Mouse (Mus musculus) lung, adult 2 months (tissue): ENCODE data around the gene Igsf3. TPM values are rescaled to one million over a fixed set of nuclear protein-coding genes. Genes with fewer than 3 reads are reported as not detected.
"Not testable (repeated sequence)": the region's sequence is repeated elsewhere in the genome, so short reads cannot be mapped to it uniquely, and the experiment has no call there.

Experiments
- DNase-seq: peaks from one replicate; pipeline ENCODE4 v3.0.0; 2022
- H3K4me1 ChIP-seq: fragments of 200-500 bp; 2 replicates; pipeline ENCODE4 v1.6.1; 2011; ENCODE audit warnings: low read length; ENCODE audit not compliant: control insufficient read depth, insufficient read depth
- H3K4me3 ChIP-seq: fragments of 200-500 bp; replicated peaks from 2 replicates; pipeline ENCODE3; 2011; ENCODE audit warnings: low read depth, mild to moderate bottlenecking, control low read depth, low read length; ENCODE audit errors: extremely low read depth
- CTCF ChIP-seq: fragments of 200-500 bp; IDR thresholded peaks from 2 replicates; pipeline ENCODE4 v1.5.1; 2011; ENCODE audit warnings: mild to moderate bottlenecking, low read length, control low read depth; ENCODE audit not compliant: insufficient read depth
- POLR2A ChIP-seq: fragments of 200-500 bp; IDR thresholded peaks from 2 replicates; pipeline ENCODE4 v1.6.1; 2011; ENCODE audit warnings: low read depth, mild to moderate bottlenecking, control low read depth, low read length, borderline replicate concordance; ENCODE audit errors: extremely low read depth
- WGBS: fragments of 180-500 bp; shearing (Covaris S2); methylation state at CpG from one replicate; pipeline ENCODE4 v1.1.7; 2018; 5-methylcytosine and 5-hydroxymethylcytosine counted together
- polyA plus RNA-seq: library from polyadenylated mRNA; depleted of rRNA; stranded (reverse); fragments of >200 nt; gene quantifications from 2 replicates; pipeline ENCODE4 v1.2.3, GENCODE M21; 2012

The Igsf3 gene
- polyA plus RNA-seq, 1 experiment: 7.3 TPM

DNA sequence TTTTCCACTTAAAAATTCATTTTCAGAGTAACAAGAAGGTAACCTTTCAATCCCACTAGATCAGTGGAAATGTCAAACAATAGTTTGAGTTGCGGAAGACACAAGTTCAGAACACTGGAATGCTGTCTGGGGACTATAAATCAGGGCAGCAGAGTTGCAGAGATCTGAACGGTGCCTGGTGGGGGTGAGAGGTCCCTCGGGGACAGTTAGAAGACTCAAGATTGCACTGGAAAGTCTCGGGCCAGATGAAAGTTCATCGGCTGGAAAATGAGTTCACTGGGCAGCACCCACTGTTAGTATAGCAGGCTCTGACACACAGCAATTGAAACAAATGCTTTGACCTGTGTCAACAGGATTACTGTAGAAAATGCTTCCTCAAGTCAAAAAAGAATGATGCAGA lies 24.6 kb downstream of the Igsf3 start:
- Histone ChIP-seq H3K4me3 (no peak overlapping the region), H3K4me1 (peaks cover 5% of the 10 kb centered on the region)
- TF ChIP-seq POLR2A (no peak), CTCF (no peak)
- 46% methylated on average over 5 of the region's 5 CpGs for WGBS
- DNase-seq: no peak

DNA sequence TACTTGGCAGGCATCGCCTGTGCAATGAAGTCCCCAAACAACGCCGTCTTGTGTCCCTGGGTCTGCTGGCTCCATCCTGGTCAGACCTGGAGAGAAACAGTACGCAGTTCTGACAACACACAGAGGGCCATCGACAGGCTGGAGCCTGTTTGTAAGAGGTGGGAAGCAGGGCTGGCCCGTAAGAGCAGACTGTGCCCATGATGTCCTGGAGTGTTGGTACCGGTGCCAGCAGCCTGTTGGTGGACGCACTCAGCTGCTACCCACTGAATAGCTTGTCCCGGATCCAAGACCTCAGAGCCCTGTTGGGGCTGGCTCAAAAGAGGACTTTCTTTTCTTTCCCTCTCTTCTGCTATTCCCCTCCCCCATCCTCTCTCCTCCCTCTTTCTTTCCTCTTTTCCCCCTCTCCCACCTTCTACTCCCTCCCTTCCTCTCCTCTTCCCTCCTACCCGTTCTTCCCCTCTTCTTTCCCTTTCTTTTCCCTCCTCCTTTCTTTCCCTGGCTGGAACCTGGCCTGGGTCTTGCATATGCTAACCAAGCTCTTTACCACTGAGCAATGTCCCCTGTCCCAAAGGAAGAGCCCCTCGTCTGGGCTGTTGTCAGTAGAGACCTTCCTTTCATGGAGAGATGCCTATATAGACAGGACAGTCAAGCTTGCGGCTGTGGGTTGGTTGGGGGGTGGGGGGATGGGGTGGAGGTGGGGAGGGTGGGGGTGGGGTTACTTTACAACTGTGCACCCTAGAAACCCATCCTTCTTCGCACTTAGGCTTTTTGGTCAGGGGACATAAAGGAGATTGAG lies 27.9 kb downstream of the Igsf3 start:
- TF ChIP-seq POLR2A (no peak), CTCF (no peak)
- Histone ChIP-seq H3K4me1 (peaks cover 3% of the 10 kb centered on the region), H3K4me3 (no peak overlapping the region)
- DNase-seq: no peak
- 57% methylated on average over 13 of the region's 13 CpGs for WGBS

DNA sequence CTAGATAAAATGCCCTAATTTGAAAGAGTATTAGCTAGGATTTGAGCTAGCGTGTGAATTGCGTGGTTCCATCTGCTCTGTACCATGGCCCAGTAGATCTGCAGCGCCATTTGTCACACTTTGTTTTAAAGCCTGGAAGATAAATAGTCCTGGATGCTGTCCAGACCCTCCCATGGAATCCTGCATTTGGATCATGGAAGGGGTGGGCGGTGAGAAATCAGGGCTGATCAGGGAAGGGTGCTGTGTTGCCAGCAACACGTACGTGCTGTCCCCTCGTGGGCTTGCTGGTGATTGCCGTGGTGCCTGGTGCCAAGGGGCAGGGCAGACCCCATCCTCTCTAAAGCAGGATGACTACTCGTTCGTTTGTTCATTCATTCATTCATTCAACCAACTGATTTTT lies 28.6 kb downstream of the Igsf3 start:
- H3K4me1 ChIP-seq: peaks cover 3% of the 10 kb centered on the region
- DNase-seq: no peak
- no peak overlapping the region for H3K4me3 ChIP-seq
- 33% methylated on average over 10 of the region's 10 CpGs for WGBS
- TF ChIP-seq CTCF (peak; percentile 12; the same call in 1 of the 2 replicates), POLR2A (no peak)

DNA sequence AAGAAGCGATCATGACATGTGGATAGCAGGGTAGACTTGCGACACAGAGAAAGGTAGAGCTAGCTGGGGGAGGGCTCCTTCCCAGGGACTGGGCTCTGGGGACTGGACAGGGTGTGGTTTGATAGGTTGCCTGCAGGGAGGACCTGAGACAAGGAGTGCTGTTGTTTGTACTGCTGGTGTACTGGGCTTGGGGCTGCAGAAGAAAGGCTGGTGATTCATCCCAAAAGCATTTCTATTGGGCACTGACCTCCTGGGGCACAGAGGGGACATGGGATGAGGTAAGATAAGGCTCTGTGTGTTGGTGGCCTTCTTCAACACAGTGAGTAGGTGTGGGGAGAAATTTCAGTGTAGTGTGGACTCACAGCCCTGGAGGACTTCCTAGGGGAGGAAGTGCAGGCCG lies 29.2 kb downstream of the Igsf3 start:
- no peak for TF ChIP-seq POLR2A
- TF ChIP-seq CTCF: no peak
- WGBS: 45% methylated on average over 3 of the region's 3 CpGs
- H3K4me1 ChIP-seq: peaks cover 3% of the 10 kb centered on the region
- no peak overlapping the region for H3K4me3 ChIP-seq
- DNase-seq: no peak

DNA sequence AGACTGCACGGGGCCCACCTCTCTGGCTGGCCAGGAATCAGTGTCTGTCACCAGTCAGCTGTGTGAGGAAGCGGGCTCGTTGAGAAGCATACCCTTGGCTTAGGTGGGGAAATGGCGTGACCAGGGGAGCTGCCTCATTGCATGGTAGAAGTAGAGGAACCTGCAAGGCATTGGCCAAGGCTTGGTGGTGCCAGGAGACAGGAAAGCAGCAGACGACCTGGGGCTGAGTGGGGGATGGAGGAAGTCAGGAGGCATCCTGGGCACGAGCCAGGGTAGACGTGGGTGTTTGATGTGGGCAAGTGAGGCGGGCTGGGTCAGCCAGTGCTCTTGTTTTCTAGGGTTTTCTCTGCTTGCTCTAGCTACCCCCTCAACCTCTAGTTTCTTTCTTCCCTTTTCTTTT lies 30.7 kb downstream of the Igsf3 start:
- 51% methylated on average over 8 of the region's 8 CpGs for WGBS
- DNase-seq: no peak
- Histone ChIP-seq H3K4me1 (peaks cover 3% of the 10 kb centered on the region), H3K4me3 (no peak overlapping the region)
- no peak for TF ChIP-seq POLR2A
- no peak for TF ChIP-seq CTCF

DNA sequence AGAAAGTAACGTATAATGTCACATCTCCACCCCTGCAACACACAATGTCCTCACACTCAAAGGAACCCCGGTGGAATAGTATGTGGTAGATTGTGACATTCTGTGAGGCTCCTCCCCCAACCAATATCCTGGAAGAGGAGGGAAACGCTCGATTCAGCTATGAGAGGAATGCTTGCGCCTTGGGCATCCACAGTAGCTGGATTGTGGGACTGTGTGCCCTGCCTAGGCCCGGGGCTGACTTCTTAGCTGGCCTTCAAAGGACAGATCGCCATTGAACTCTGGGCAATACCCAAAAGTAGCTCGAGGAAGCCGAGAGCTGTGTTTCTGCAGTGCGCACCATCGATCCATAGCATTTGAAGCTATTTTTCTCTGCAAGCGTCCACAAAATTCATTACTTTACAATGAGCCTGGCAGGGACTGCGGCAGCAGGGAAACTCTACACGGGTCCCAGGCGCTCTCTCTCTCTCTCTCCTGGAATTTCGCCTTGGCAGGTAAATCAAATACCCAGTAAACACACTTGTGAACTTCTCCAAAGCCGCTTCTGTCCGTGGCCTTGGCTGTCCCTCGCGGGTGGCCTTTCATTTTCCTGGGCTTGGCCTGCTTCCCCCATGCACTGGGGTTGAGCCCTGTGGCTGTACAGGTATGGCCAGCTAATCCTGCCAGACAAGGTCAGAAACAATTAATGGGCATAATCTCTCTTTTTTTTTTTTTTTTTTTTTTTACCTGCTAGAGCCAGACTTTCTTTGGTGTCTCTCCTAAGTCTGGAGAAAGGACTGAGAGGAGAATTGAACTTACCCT lies 32.3 kb downstream of the Igsf3 start:
- peaks cover 3% of the 10 kb centered on the region for H3K4me1 ChIP-seq
- no peak for DNase-seq
- 53% methylated on average over 20 of the region's 20 CpGs for WGBS
- no peak overlapping the region for H3K4me3 ChIP-seq
- no peak for TF ChIP-seq CTCF

DNA sequence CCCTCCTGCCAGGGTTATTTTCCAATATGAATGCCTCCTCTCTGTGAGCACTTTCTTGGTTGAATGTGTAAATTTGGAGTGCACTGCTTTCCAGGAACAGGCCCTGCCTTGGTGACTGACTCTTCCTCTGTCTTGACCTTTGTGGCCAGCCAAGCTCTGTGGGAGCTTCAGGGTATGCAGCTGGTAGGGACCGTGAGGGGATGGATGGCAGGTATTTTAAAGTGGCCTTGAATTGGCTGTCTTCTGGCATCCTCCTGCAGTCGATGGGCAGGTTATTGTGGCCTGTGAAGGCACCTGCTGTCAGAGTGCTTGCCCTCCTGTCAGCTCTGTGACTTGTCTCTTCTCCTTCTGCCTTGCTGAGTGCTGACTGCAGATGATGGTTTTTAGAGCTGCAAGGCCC lies 33.3 kb downstream of the Igsf3 start:
- 75% methylated on average over 2 of the region's 2 CpGs for WGBS
- no peak overlapping the region for H3K4me3 ChIP-seq
- peaks cover 3% of the 10 kb centered on the region for H3K4me1 ChIP-seq
- TF ChIP-seq CTCF (no peak), POLR2A (no peak)
- no peak for DNase-seq

DNA sequence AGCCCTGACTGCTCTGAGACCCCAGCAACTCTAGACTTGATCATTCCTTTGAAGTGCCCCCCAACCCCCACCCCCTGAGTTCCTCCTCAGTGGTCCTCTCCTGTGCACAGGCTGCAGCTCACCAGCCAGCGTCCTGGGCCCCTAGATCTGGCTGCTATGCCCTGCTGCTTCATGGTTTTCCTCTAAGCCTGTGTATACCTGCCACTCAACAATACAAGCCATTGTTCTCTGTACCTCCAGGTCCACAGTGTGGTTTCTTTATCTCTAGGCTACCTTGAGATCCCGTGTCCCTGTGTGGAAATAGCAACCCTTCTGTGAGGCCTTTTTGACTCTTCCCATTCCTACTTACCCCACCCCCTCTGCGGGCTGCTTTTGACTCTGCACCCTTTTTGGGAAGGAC lies 33.9 kb downstream of the Igsf3 start:
- DNase-seq: no peak
- Histone ChIP-seq H3K4me1 (no peaks in the 10 kb centered on the region; the same call in 1 of the 2 replicates), H3K4me3 (no peak overlapping the region)
- 69% methylated on average over 3 of the region's 3 CpGs for WGBS
- no peak for TF ChIP-seq CTCF
- no peak for TF ChIP-seq POLR2A

DNA sequence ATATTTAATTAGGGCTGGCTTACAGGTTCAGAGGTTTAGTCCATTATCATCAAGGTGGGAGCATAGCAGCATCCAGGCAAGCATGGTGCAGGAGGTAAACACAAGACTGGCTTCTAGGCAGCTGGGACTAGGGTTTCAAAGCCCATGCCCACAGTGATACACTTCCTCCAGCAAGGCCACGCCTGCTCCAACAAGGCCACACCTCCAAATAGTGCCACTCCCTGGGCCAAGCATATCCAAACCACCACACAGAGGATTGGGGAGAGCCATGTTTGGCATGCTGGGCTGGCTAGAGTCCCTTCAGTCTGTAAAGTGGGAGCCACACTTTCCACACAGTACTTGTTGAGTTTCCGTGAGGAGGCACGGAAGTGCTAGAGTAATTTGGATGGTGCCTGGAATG lies 34.7 kb downstream of the Igsf3 start:
- no peak overlapping the region for H3K4me3 ChIP-seq
- 74% methylated on average over 3 of the region's 3 CpGs for WGBS
- H3K4me1 ChIP-seq: no peaks in the 10 kb centered on the region
- no peak for DNase-seq
- no peak for TF ChIP-seq CTCF
- no peak for TF ChIP-seq POLR2A

DNA sequence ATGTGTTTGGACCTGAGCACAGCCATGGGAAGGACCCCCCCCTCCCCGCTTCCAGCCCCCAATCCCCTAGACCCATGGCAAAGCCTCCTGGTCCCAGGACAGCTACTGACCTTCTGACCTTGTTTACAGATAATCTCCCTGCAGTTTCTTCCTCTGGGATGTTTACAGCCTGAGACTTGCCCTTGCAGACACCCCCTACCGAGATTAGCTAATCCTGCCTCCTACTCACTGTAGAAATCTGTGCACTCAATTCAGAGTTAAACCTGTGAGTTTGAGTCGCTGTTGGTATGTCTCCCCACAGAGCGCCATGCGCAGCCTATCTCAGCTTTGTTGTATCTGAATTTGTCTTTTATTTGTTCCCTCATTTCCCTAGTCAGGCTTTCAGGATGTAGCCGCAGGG lies 35.2 kb downstream of the Igsf3 start:
- no peak overlapping the region for H3K4me3 ChIP-seq
- 87% methylated on average over 6 of the region's 6 CpGs for WGBS
- TF ChIP-seq CTCF (no peak), POLR2A (no peak)
- no peaks in the 10 kb centered on the region for H3K4me1 ChIP-seq
- DNase-seq: no peak

DNA sequence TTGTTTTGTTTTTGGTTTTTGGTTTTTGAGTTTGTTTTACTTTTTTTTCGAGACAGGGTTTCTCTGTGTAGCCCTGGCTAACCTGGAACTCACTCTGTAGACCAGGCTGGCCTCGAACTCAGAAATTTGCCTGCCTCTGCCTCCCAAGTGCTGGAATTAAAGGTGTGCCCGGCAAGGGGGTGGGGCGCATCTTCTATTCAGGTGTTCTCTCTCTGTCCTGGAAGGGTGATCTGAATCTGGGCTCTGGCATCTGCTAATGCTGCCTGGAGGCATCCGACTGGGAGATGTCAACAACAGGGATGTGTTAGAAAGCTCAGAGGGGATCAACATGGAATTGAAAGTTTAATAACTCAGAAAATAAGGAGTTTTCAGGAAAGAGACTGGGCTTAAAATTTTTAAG lies 36.1 kb downstream of the Igsf3 start:
- DNase-seq, H3K4me1 ChIP-seq, H3K4me3 ChIP-seq: not testable (repeated sequence)
- 90% methylated on average over 5 of the region's 5 CpGs for WGBS
